Mouse (Mus musculus) kidney, postnatal 10 days (tissue): ENCODE data around the gene Ifitm3.
"Not testable (repeated sequence)": the region's sequence is repeated elsewhere in the genome, so short reads cannot be mapped to it uniquely, and the experiment has no call there.

ENCODE experiments used
- DNase-seq: peaks from one replicate; pipeline ENCODE4 v3.0.0; 2021; ENCODE audit warnings: mixed read lengths

The Ifitm3 gene

DNA sequence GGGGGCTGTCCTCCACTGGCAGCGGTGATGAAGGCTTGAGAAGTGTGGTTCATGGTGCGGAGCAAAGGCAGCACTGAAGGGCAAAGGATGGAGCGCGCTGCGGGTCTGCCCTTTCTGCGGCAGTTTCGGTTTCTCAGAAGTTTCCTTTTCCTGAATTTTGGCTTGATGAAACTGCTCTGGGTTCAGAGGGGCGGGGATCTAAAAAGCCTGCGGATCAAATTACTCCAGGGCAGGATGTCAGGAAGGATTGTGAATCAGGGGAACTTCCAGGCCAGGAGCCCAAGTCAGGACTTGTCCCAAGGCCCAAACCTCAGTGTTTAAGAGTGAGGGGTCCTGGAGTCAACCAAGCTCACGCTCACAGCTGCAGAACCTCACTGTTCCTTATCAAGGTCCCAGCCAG, at the start of gene Ifitm3:
Ifitm3 (minus strand) TSS at position 178 of the 400 bp plus-strand sequence.
- DNase-seq: peak; percentile 76

DNA sequence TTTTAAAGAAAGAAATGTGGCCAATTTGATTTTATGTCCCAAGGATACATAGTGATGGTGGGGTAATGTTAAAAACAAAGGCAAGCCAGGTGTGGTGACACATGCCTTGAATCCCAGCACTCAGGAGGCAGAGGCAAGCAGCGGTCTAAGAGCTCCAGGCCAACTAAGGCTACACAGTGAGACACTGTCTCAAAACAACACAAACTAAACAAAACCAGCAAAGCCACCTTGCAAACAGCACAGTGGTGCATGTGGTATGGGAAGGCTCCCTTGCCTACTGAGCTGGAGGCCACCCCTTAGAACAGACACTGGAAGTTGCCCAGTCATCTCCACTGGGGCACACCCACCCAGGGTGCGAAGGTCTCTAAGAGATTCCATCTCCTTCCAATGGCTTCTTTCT, 49.4 kb upstream of the Ifitm3 start:
- no peak for DNase-seq

DNA sequence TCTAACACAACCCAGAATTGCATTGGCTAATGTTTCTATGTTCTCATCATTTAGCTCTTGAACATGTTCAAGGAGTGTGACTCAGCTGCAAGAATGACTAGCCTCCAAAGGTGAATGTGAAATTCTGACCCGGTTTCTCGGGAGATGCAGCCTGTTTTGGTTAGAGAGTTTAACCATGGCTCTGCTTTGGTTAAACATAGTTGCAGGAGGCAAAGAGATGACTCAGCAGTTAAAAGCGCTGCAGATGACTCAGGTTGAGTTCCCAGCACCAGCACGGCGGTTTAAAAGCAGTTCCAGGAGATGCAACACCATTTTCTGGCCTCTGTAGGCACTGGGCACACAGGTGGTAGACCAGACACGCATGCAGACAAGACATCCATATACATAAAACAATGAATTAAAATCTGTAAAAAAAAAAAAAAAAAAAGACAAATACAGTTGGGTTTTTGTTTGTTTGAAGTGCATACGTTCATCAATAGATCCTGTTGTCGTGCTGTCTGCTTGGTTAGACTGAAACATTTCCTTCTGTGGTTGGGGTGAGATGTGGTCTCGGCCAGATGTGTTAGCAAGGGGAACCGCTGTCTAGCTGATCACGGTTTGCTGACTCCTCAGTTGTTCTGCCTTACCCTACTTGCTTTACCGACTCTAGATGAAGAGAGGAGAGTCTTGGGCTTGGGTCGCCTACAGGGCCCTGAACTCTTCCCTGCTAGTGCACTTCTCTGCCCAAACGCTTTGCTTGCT, 48.2 kb upstream of the Ifitm3 start:
- DNase-seq: no peak

- DNase-seq: no peak
Observed at GRCm38 (mm10) chr7:141057541-141057940, 47.0 kb upstream of the Ifitm3 start.

DNA sequence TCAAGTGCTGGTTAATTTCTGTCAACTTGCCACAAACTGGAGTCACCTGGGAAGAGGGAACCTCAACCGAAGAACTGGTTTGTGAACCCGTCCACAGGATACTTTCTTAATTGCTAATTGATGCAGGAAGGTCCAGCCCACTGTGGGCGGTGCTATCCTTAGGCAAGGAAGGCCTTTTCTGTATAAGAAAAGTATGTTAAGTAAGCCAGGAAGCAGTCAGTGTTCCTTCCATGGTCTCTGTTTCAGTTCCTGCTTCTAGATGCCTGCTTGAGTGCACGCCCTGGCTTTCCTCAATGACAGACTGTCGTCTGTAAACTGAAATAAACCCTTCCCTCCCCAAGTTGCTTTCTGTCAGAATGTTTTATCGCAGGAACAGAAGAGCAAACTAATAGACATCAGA, 46.4 kb upstream of the Ifitm3 start:
- DNase-seq: no peak

DNA sequence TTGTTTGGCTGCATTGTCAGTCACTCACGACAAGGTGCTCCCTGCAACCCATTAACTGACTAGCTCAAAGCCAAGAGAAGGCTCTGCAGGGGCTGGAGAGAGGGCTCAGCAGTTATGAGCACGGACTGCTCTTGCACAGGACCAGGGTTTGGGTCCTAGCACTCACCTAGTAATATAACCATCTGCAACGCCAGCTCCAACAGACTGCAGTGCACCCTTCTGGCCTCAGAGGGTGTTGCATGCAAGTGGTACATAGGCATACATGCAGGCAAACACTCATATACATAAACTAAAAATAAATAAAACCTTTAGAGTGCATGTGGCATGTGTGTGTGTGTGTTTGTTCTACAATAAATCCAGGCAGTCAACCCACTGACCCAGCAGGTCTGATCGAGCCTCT, 45.2 kb upstream of the Ifitm3 start:
- DNase-seq: no peak

DNA sequence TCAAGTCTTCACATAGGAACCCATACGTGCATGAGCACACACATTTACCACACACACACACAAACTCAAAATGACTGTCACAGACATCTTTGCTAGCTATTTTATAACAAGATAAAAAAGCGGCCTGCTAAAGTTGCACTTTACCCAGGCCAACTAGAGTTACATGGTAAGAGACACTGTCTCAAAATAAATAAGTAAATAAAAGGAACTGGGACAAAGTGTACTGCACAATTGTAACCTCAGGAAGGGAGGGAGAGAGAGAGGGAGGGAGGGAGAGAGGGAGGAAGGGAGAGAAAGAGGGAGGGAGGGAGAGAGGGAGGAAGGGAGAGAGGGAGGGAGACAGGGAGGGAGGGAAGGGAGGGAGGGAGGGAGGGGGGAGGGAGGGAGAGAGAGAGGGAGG, 41.9 kb upstream of the Ifitm3 start:
- DNase-seq: no peak

DNA sequence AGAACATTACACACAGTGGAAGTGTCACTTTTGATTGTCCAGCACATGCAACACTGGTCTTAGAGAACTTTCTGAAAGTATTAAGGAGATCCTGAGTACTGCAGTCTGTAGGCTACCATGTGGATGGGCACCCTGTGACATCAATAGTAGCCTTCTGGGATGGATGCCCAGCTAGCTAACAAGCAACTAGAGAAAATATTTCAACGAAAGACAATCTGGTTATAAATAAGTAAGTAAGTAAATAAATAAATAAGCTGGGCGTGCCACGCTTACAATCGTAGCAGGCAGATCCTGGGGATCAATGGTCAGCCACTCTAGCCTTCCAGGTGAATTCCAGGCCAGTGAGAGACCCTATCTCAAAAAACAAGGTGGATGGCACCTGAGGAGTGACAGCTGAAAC, 41.4 kb upstream of the Ifitm3 start:
- DNase-seq: no peak

DNA sequence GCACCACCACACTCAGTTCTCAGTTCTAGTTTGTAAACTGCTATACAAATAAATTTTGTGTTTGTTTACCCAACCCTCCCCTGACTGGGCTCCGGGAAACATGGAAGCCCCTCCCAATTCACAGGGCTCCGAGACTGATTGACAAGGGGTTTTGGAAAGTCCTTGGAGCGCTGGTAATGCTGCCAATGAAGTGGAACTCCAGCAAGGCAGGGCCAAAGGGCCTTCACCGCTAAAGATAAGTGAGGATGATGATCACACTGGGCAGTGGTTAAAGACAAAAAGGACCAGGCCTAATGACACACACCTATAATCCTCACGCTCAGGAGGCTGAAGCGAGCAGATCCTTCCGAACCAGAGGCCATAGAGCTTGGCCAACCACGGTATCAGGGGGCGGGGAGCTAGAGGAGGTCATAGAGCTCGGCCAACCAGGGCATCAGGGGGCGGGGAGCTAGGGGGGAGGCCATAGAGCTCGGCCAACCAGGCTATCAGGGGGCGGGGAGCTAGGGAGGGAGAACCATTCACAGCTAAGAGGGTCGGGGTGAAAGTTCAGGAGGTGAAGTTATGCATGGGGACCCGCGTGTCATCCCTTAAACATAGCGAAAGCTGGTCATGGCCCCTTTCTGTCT, 40.6 kb upstream of the Ifitm3 start:
- no peak for DNase-seq

DNA sequence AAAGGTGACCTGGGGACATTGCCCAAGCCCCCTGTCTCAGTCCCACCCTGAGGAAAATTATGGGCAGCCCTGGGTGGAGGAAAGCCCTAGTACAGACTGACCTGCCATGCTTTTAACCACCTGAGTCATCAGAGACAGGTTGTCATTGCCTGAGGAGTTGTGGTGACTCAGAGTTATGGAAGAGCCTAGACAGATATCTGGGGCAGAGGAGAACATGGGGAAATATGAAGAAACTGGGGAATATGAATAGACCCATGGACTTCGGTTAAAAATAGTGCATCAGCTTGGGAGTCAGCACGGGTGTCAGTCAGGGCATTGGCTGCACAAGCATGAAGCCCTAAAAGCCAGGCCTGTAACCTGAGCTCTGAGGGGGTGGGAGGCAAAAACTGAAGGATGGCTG, 38.8 kb upstream of the Ifitm3 start:
- no peak for DNase-seq

DNA sequence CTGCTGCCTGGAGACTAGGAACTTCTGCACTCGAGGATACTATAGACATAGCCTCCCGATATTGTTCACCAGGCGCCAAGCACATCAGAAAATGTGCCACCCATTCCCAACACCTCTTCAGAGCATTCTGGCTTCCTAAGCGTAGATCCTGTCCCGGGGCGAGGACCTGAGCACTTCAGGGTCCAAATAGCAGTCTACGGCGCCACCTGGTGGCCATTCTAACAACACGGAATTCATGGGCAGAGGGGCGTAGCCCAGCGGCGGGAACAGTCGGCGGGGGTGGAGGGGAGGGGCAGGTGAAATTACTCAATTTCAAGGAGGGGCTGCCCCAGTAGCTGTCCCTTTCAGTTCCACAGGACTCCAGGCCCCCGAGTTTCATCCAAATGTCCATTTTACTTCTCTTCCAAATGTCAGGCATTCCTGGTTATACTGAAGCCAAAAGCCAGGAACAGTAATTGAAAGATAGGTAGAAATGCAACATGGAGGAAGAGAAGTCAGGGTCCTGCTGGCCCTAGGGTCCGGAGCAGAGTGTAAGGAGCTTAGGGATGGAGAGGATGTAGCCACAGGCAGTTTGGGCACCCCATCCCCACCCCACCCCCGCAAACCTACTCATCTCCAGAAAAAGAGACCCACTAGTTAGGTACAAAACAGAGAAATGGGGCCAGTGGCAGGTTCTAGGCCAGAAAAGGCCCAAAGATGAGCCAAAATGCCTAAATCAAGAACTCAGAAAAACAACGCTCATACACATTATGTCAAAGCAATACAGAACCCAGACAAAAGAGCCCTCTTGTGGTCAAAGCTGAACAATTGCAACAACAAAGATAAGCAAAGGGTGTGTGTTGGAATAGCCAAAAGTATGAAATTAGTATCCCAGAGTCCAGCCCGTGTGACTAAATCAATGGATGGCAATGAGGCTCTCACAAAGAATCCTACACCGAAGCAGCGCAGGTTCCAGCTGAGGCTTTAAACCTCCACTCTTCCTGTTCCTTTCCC, 38.0 kb upstream of the Ifitm3 start:
- peak; percentile 96 for DNase-seq

- peak; percentile 85 for DNase-seq
Observed at GRCm38 (mm10) chr7:141047581-141048225, 37.1 kb upstream of the Ifitm3 start.

- DNase-seq: peak; percentile 67
Observed at GRCm38 (mm10) chr7:141046931-141047580, 36.5 kb upstream of the Ifitm3 start.

DNA sequence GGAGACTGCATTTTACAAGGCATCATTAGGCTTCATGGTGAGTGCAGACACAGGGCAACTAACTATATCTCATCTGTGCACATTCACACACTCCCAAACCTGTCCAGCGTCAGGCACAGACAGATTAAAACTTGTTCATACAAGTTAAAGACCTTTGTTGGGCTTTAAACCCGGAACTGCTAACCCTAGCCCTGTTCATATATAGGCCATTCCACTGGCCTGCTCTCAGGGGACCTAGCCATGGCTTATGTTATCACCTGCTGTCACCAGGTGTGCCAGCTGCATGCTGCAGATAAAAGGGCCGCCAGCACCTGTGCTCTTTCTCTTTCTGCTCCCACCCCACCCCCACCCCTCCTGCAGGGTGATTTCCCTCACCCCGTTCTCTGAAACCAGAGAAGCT, 32.0 kb upstream of the Ifitm3 start:
- no peak for DNase-seq

DNA sequence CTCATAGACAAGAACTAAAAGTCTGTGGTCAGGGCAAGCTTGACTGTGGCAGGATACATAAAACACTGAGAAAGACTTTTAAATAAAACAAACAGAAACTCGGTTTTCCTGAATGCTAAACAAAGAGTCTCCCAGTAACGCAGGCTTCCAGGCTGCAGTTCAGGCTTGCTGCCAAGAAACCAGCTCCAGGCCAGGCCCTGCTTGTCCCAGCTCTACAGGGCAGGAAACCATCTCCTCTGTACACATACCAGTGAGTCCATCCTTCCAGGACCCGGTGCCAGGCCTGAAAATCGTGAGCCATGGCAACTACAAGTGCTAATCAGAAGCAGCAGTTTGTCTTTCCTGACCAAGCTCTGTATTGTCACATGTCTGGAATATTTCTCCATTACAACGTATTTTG, 31.1 kb upstream of the Ifitm3 start:
- DNase-seq: peak; percentile 91

DNA sequence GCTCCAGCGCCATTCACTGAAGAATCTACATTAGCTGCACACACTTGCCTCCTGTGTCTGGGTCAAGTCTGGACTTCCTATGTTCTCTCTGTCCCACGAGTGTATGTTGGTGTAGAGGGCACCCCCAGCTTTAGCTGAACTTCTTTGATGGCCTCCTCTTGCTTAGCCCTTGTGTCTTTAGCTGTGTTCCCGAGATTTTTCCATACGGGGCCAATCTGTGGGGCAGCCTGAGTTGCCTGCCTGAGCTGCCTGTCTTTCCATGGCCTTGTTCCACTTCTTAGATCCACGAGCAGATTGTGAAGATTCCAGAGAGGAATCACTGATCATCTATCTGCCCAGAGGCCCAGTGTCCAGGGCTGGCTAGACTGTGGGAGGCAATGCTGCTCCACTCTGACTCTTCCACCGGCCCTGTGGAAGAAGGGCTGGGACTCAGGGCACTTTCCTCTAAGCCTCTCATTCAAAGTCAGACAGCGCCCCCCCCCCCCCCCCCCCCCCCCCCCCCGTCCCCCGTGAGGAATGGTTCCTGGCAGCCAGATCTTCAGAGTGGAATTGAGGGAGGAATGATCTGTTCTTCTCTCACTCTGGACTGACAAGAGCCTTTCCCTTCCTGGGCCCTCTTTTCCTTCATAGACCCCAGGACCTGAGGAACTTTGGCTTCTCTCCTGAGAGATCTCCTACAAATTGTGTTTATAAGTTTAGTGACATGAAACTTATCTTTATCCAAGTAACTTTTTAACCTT, 30.5 kb upstream of the Ifitm3 start:
- peak; percentile 40 for DNase-seq

GRCm38 (mm10) chr7:141039386-141040107, 29.0 kb upstream of the Ifitm3 start:
- no peak for DNase-seq

GRCm38 (mm10) chr7:141038090-141039032, 27.8 kb upstream of the Ifitm3 start:
- DNase-seq: no peak

DNA sequence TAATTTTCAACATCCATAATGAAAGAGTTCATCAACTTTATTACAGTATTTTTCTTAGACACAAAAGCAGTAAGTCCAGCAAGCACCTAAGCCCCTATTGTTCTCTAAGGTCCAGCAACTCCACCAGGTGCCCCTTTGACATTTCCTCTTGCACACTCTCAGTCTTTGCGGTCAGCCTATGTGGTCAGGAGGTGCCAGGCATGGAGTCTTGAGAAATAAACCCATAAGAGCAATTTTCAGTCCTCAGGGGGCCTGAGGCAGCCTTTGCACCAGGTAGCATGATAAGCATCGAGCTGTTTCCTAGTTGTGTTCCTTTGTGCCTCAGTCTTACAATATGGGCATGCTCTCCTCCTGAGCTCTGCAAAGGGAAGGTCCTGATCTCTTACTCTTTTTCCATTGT, 26.1 kb upstream of the Ifitm3 start:
- DNase-seq: not testable (repeated sequence)
